ENCODE assay signal across 18 mouse cellular contexts in genomic region chr9:44810316-44810715, GRCm38 (mm10). TPM values are rescaled to one million over a fixed set of nuclear protein-coding genes. Genes with fewer than 3 reads are reported as not detected.
"Had no signal": no experiment of that assay in that cellular context is flagged by ENCODE, and none has a peak within 500 bp of the region (broad histone marks: within the 10 kb centered on the region; RNA-seq: fewer than 3 reads in every experiment).

No protein-coding gene starts in this region.

- H3K4me2 ChIP-seq: hindbrain, embryonic 15.5 days; limb, embryonic 12.5 days; liver, embryonic 13.5 days; lung, embryonic 15.5 days; midbrain, embryonic 11.5 days; midbrain, embryonic 15.5 days; neural tube, embryonic 13.5 days; stomach, embryonic 15.5 days had no signal

- H3K9ac ChIP-seq: hindbrain, embryonic 15.5 days; limb, embryonic 12.5 days; liver, embryonic 13.5 days; liver, postnatal 0 days; lung, embryonic 15.5 days; midbrain, embryonic 15.5 days; neural tube, embryonic 13.5 days; stomach, embryonic 15.5 days had no signal

- H3K27ac ChIP-seq: hindbrain, embryonic 15.5 days; limb, embryonic 12.5 days; liver, embryonic 13.5 days; lung, embryonic 15.5 days; macrophage; midbrain, embryonic 15.5 days; neural tube, embryonic 13.5 days; stomach, embryonic 15.5 days had no signal

- DNase-seq: layer of hippocampus, adult 9-11 months; liver; liver, embryonic 13.5 days; liver, postnatal 0 days; retina, postnatal 1 day; thymus, adult 2 months; thymus, postnatal 25 days had no signal

- H3K9me3 ChIP-seq: hindbrain, embryonic 15.5 days; limb, embryonic 12.5 days; liver, embryonic 13.5 days; lung, embryonic 15.5 days; megakaryocyte, embryonic 14.5 days; midbrain, embryonic 15.5 days; neural tube, embryonic 13.5 days; stomach, embryonic 15.5 days had no signal

- H3K4me1 ChIP-seq: hindbrain, embryonic 15.5 days; limb, embryonic 12.5 days; liver, embryonic 13.5 days; lung, embryonic 15.5 days; megakaryocyte, embryonic 14.5 days; midbrain, embryonic 15.5 days; neural tube, embryonic 13.5 days; stomach, embryonic 15.5 days had no signal

- H3K27me3 ChIP-seq: hindbrain, embryonic 15.5 days; limb, embryonic 12.5 days; liver, embryonic 13.5 days; lung, embryonic 15.5 days; megakaryocyte, embryonic 14.5 days; midbrain, embryonic 15.5 days; neural tube, embryonic 13.5 days; stomach, embryonic 15.5 days had no signal

- ATAC-seq: intestine, embryonic 16.5 days; liver, postnatal 0 days; midbrain, embryonic 15.5 days had no signal

- H3K4me3 ChIP-seq: hindbrain, embryonic 15.5 days; limb, embryonic 12.5 days; liver, embryonic 13.5 days; lung, embryonic 15.5 days; megakaryocyte, embryonic 14.5 days; midbrain, embryonic 15.5 days; neural tube, embryonic 13.5 days; stomach, embryonic 15.5 days had no signal

RNA-seq across cellular contexts. Expression of gene Ttc36, which starts 7.4 kb away (rescaled TPM):
- total RNA-seq: monocyte, adult 5-6 weeks had no signal
- polyA plus RNA-seq: limb, embryonic 12.5 days; macrophage; midbrain, embryonic 11.5 days; midbrain, embryonic 15.5 days; neural tube, embryonic 13.5 days had no signal
